Mouse (Mus musculus): ENCODE results near the gene Pdf. TPM values are rescaled to one million over a fixed set of nuclear protein-coding genes. Genes with fewer than 3 reads are reported as not detected.
"Not testable (repeated sequence)": the region's sequence is repeated elsewhere in the genome, so short reads cannot be mapped to it uniquely, and the experiment has no call there.

Pdf gene
- polyA plus RNA-seq, 1 experiment from 2014 or later, result 62.0 TPM

DNA sequence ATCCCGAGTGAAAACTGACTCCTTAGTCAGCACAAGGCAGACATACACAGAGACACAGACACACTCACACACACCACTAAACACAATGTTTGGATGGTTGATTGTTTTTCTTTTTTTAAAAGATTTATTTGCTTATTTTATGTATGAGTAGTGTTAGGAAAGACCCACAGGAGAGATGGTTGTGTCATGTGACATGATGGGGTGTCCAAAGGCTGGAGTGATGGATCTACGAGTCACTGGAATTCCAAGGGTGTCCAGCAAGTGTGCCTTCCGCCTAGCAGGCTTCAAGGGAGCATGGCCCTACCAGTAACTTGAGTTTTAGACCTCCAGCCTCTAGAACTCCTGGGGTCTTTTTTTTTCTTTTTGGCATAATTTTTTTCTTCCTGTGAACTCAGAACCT, 19.1 kb downstream of the Pdf start:
- no peak overlapping the region for H3K9ac ChIP-seq (ENCODE audit: low read depth, low read length)
- no peaks in the 10 kb centered on the region for H3K9me3 ChIP-seq (ENCODE audit: control insufficient read depth, low read length)
- 82% methylated on average over 3 of the region's 3 CpGs for WGBS
- no peak overlapping the region for H3K4me3 ChIP-seq (ENCODE audit: low read length)
- no peak for ATAC-seq (ENCODE audit: low FRiP score, low TSS enrichment)
- peaks cover 7% of the 10 kb centered on the region; the same call in 1 of the 2 replicates for H3K4me1 ChIP-seq (ENCODE audit: control insufficient read depth, insufficient read depth, low read length)
- no peak overlapping the region for H3K4me2 ChIP-seq (replicated peaks; ENCODE audit: low read depth, low read length)
- H3K27me3 ChIP-seq (ENCODE audit: control insufficient read depth, insufficient read depth, low read length), result no peaks in the 10 kb centered on the region
- H3K36me3 ChIP-seq (ENCODE audit: control insufficient read depth, insufficient read depth, low read length), result no peaks in the 10 kb centered on the region
- H3K27ac ChIP-seq (ENCODE audit: low read depth, low read length), result no peak overlapping the region

DNA sequence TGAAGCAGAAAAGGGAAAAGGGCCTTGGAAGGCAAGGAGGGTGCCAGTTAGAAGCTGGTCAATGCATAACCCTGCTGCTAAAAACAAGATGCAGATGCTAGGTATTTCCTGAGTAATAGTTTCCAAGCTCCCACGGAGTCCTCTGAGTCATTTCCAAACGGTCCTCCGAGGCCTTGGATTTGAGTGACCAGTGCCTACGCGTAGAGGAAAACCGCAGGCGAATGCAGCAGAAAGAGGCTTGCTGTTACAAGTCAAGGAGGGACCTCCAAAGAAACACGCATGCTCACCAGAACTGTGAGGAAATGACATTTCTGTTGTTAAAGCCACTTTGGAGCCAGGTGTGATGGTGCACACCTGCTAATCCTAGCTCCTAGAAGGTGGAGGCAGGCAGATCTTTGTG, 24.9 kb downstream of the Pdf start:
- Histone ChIP-seq H3K4me2 (replicated peaks; ENCODE audit: low read depth, low read length) (no peak overlapping the region), H3K4me3 (ENCODE audit: low read length) (no peak overlapping the region), H3K9me3 (ENCODE audit: control insufficient read depth, low read length) (no peaks in the 10 kb centered on the region), H3K4me1 (ENCODE audit: control insufficient read depth, insufficient read depth, low read length) (no peaks in the 10 kb centered on the region), H3K27ac (ENCODE audit: low read depth, low read length) (no peak overlapping the region), H3K36me3 (ENCODE audit: control insufficient read depth, insufficient read depth, low read length) (no peaks in the 10 kb centered on the region), H3K27me3 (ENCODE audit: control insufficient read depth, insufficient read depth, low read length) (no peaks in the 10 kb centered on the region), H3K9ac (ENCODE audit: low read depth, low read length) (no peak overlapping the region)
- ATAC-seq (ENCODE audit: low FRiP score, low TSS enrichment), result no peak
- 88% methylated on average over 8 of the region's 8 CpGs for WGBS

DNA sequence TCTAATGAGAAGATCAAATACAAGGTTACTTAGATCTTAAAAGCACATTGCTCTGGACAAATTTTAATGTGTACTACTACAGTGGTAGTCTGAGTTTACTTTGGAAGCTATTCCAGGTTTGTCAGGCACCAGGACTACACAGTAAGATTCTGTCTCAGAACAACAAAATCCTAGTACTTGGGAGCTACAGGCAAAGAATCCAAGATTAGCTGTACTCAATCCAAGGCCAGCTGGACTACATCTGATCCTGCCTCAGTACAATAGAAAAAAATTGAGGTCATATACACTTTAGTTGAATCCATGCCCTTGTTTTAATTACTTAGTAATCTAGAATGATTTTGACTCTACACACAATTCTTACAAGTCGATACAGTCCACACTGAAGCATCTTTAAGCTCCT, 33.5 kb downstream of the Pdf start:
- Histone ChIP-seq H3K9ac (ENCODE audit: low read depth, low read length) (no peak overlapping the region), H3K4me2 (replicated peaks; ENCODE audit: low read depth, low read length) (no peak overlapping the region), H3K36me3 (ENCODE audit: control insufficient read depth, insufficient read depth, low read length) (peaks cover 23% of the 10 kb centered on the region), H3K4me3 (ENCODE audit: low read length) (no peak overlapping the region), H3K27me3 (ENCODE audit: control insufficient read depth, insufficient read depth, low read length) (no peaks in the 10 kb centered on the region), H3K9me3 (ENCODE audit: control insufficient read depth, low read length) (no peaks in the 10 kb centered on the region), H3K4me1 (ENCODE audit: control insufficient read depth, insufficient read depth, low read length) (no peaks in the 10 kb centered on the region), H3K27ac (ENCODE audit: low read depth, low read length) (no peak overlapping the region)
- 91% methylated on average over 1 of the region's 1 CpGs for WGBS
- no peak for ATAC-seq (ENCODE audit: low FRiP score, low TSS enrichment)

DNA sequence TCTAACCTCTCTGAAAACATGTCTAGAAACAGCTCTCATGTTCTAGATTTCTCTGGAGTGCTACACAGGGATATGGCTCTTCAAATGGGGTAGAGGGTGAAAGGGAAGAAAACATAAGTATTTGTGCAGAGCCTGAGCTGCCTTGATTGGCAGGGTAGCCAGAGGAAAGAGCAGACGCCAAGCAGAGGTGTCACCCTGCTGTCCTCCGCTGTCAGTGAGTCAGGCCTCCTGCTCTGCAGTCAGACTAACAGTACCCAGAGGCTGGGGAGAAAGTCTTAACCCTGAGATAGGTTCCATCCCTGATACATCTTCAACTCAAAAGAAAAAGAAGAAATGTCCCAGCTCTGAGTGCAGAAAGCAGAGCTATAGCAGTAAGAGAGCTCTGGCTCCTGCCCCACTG, 35.7 kb downstream of the Pdf start:
- Histone ChIP-seq H3K36me3 (ENCODE audit: control insufficient read depth, insufficient read depth, low read length) (peaks cover 28% of the 10 kb centered on the region), H3K9me3 (ENCODE audit: control insufficient read depth, low read length) (no peaks in the 10 kb centered on the region), H3K4me2 (replicated peaks; ENCODE audit: low read depth, low read length) (no peak overlapping the region), H3K4me1 (ENCODE audit: control insufficient read depth, insufficient read depth, low read length) (no peaks in the 10 kb centered on the region), H3K27me3 (ENCODE audit: control insufficient read depth, insufficient read depth, low read length) (no peaks in the 10 kb centered on the region), H3K27ac (ENCODE audit: low read depth, low read length) (no peak overlapping the region), H3K4me3 (ENCODE audit: low read length) (no peak overlapping the region), H3K9ac (ENCODE audit: low read depth, low read length) (no peak overlapping the region)
- WGBS, result 84% methylated on average over 2 of the region's 2 CpGs
- ATAC-seq (ENCODE audit: low FRiP score, low TSS enrichment), result no peak

DNA sequence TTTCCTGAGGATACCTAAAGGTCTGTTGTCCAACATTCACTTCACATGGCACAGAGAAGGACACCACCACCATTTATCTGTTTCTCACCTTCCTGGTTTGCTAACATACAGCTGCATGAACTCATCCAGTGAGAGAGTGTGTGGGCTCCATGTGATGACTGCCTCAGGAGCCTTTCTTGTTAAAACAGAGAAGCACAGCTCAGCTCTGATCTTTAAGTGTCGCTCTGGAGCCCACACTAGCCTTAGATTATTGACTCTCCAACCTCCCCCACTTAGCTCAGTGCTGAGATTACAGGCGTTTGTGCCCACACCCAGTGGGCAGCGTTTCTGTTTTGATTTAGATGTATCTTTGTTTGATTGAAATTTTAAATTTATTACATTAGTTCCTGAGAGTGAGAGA, 40.6 kb downstream of the Pdf start:
- H3K9ac ChIP-seq (ENCODE audit: low read depth, low read length), result no peak overlapping the region
- no peak overlapping the region for H3K4me3 ChIP-seq (ENCODE audit: low read length)
- H3K9me3 ChIP-seq (ENCODE audit: control insufficient read depth, low read length), result no peaks in the 10 kb centered on the region
- ATAC-seq (ENCODE audit: low FRiP score, low TSS enrichment), result no peak
- H3K27me3 ChIP-seq (ENCODE audit: control insufficient read depth, insufficient read depth, low read length), result no peaks in the 10 kb centered on the region
- H3K4me1 ChIP-seq (ENCODE audit: control insufficient read depth, insufficient read depth, low read length), result no peaks in the 10 kb centered on the region
- WGBS, result 86% methylated on average over 3 of the region's 3 CpGs
- H3K4me2 ChIP-seq (replicated peaks; ENCODE audit: low read depth, low read length), result no peak overlapping the region
- peaks cover 34% of the 10 kb centered on the region for H3K36me3 ChIP-seq (ENCODE audit: control insufficient read depth, insufficient read depth, low read length)
- no peak overlapping the region for H3K27ac ChIP-seq (ENCODE audit: low read depth, low read length)

DNA sequence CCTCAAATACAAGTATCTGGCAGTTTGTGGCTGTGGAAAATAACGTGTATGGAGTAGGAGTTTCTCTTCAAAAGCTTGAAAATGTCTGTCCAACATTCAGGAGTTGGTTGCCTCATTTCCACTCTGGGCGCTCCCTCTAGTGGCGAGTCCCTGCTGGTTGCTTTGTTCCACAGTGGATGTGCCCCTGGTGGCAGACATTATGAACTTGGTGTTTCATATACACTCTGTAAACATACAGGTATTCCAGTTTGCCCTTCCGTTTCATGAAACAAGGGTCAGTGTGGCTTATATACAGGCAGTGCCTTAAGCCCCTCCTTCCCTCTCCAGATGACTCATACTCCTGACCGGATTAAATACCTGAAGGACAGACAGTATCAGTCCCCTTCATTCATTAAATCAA, 45.9 kb downstream of the Pdf start:
- peak overlapping the region; percentile 38; the same call in 1 of the 2 replicates for H3K27ac ChIP-seq (ENCODE audit: low read depth, low read length)
- peak; percentile 77 for ATAC-seq (ENCODE audit: low FRiP score, low TSS enrichment)
- WGBS, result 37% methylated on average over 5 of the region's 5 CpGs

DNA sequence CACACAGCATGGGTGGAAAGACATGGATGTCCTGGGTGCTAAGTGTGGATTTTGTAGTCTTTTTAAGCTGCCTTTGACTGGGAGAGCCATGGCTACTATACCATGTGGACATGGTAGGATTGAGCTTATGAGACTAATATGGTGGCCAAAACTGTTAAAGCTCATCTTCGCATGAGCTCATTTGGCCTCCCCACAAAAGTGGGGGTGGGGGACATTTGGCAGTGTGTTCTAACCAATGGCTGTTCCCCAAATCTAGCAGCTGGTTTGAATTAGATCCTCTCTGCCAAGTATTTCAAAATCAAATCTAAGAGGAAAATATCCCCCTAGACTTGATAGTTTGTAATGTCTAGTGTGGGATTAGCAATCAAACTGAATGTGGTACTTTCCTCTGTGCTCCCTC, 49.3 kb downstream of the Pdf start:
- ATAC-seq (ENCODE audit: low FRiP score, low TSS enrichment), result no peak
- WGBS, result 94% methylated on average over 1 of the region's 1 CpGs
- no peaks in the 10 kb centered on the region for H3K9me3 ChIP-seq (ENCODE audit: control insufficient read depth, low read length)

More for the DNA sequence above, 45.9 kb downstream of the Pdf start:
- Histone ChIP-seq H3K27me3 (ENCODE audit: control insufficient read depth, insufficient read depth, low read length) (no peaks in the 10 kb centered on the region), H3K4me3 (ENCODE audit: low read length) (no peak overlapping the region), H3K36me3 (ENCODE audit: control insufficient read depth, insufficient read depth, low read length) (peaks cover 12% of the 10 kb centered on the region; the same call in 1 of the 2 replicates), H3K9me3 (ENCODE audit: control insufficient read depth, low read length) (no peaks in the 10 kb centered on the region), H3K9ac (ENCODE audit: low read depth, low read length) (no peak overlapping the region), H3K4me1 (ENCODE audit: control insufficient read depth, insufficient read depth, low read length) (no peaks in the 10 kb centered on the region), H3K4me2 (replicated peaks; ENCODE audit: low read depth, low read length) (no peak overlapping the region)

DNA sequence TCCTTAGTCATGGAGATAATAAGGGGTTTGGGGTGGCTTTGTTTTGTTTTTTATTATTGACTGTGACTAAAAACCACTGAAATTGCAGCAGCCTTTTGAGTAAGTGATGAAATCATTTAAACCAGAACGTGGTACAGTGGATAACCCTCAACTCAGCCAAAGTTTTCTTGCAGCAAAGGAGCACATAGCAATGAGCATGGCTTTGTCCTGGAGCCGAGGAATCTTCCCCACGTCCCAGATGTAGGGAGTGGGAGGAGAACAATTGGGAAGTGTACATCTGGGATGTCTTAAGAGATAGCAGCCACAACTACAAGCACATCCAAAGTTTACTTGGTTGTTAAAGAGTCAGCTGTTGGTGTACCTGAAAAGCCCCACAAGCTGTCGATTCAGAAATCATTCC, 51.0 kb downstream of the Pdf start:
- 82% methylated on average over 4 of the region's 4 CpGs for WGBS
- H3K36me3 ChIP-seq (ENCODE audit: control insufficient read depth, insufficient read depth, low read length), result peaks cover 14% of the 10 kb centered on the region
- H3K4me1 ChIP-seq (ENCODE audit: control insufficient read depth, insufficient read depth, low read length), result no peaks in the 10 kb centered on the region
- H3K4me3 ChIP-seq (ENCODE audit: low read length), result no peak overlapping the region
- no peak overlapping the region for H3K4me2 ChIP-seq (replicated peaks; ENCODE audit: low read depth, low read length)
- ATAC-seq (ENCODE audit: low FRiP score, low TSS enrichment), result no peak
- H3K27ac ChIP-seq (ENCODE audit: low read depth, low read length), result no peak overlapping the region
- no peaks in the 10 kb centered on the region for H3K27me3 ChIP-seq (ENCODE audit: control insufficient read depth, insufficient read depth, low read length)
- H3K9ac ChIP-seq (ENCODE audit: low read depth, low read length), result no peak overlapping the region
- H3K9me3 ChIP-seq (ENCODE audit: control insufficient read depth, low read length), result no peaks in the 10 kb centered on the region

More for the DNA sequence above, 49.3 kb downstream of the Pdf start:
- Histone ChIP-seq H3K27ac (ENCODE audit: low read depth, low read length) (no peak overlapping the region), H3K4me2 (replicated peaks; ENCODE audit: low read depth, low read length) (no peak overlapping the region), H3K4me1 (ENCODE audit: control insufficient read depth, insufficient read depth, low read length) (no peaks in the 10 kb centered on the region), H3K27me3 (ENCODE audit: control insufficient read depth, insufficient read depth, low read length) (no peaks in the 10 kb centered on the region), H3K9ac (ENCODE audit: low read depth, low read length) (no peak overlapping the region), H3K36me3 (ENCODE audit: control insufficient read depth, insufficient read depth, low read length) (peaks cover 10% of the 10 kb centered on the region; the same call in 1 of the 2 replicates), H3K4me3 (ENCODE audit: low read length) (no peak overlapping the region)

DNA sequence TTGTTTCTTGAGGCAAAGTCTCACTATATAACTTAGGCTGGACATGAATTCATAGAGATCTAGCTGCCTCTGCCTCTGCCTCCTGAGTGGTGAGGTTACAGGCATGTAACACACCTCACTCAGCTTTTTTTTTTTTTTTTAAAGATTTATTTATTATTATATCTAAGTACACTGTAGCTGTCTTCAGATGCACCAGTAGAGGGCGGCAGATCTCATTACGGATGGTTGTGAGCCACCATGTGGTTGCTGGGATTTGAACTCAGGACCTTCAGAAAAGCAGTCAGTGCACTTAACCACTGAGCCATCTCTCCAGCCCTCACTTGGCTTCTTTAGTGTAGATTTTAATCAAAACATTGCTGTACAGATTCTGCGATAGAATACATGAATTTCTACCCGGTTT, 52.1 kb downstream of the Pdf start:
- not testable (repeated sequence) for H3K4me2 ChIP-seq (replicated peaks; ENCODE audit: low read depth, low read length); H3K27me3 ChIP-seq (ENCODE audit: control insufficient read depth, insufficient read depth, low read length); H3K9ac ChIP-seq (ENCODE audit: low read depth, low read length); H3K4me1 ChIP-seq (ENCODE audit: control insufficient read depth, insufficient read depth, low read length); H3K9me3 ChIP-seq (ENCODE audit: control insufficient read depth, low read length); H3K27ac ChIP-seq (ENCODE audit: low read depth, low read length); ATAC-seq (ENCODE audit: low FRiP score, low TSS enrichment); H3K4me3 ChIP-seq (ENCODE audit: low read length)
- H3K36me3 ChIP-seq (ENCODE audit: control insufficient read depth, insufficient read depth, low read length), result peaks cover 21% of the 10 kb centered on the region
- WGBS, result 86% methylated on average over 4 of the region's 4 CpGs
